Mouse (Mus musculus) liver, embryonic 12.5 days (tissue): ENCODE measurements around the gene Fam163b. TPM values are rescaled to one million over a fixed set of nuclear protein-coding genes. Genes with fewer than 3 reads are reported as not detected.

Experiments used
- ATAC-seq: fragments of 200-750 bp; cut with Nextera tagmentation; 2 replicates; pipeline ENCODE4 v1.8.0; 2017; ENCODE audit warnings: moderate number of reproducible peaks, mild to moderate bottlenecking, moderate library complexity
- H3K27ac ChIP-seq: fragments of 300-500 bp; sonication (generic); 2 replicates; pipeline ENCODE4 v1.5.1; 2016; ENCODE audit warnings: mild to moderate bottlenecking
- H3K27me3 ChIP-seq: fragments of 300-500 bp; sonication (generic); replicated peaks from 2 replicates; pipeline ENCODE4 v1.6.1; 2016; ENCODE audit warnings: mild to moderate bottlenecking, moderate library complexity
- H3K36me3 ChIP-seq: fragments of 300-500 bp; sonication (generic); 2 replicates; pipeline ENCODE4 v1.6.1; 2016; ENCODE audit warnings: mild to moderate bottlenecking, moderate library complexity
- H3K4me1 ChIP-seq: fragments of 300-500 bp; sonication (generic); 2 replicates; pipeline ENCODE4 v1.6.1; 2016
- H3K4me2 ChIP-seq: fragments of 300-500 bp; sonication (generic); 2 replicates; pipeline ENCODE4 v1.6.1; 2016; ENCODE audit warnings: mild to moderate bottlenecking, moderate library complexity
- H3K4me3 ChIP-seq: fragments of 300-500 bp; sonication (generic); 2 replicates; pipeline ENCODE4 v1.5.1; 2016; ENCODE audit warnings: mild to moderate bottlenecking, moderate library complexity
- H3K9ac ChIP-seq: fragments of 300-500 bp; sonication (generic); 2 replicates; pipeline ENCODE4 v1.6.1; 2016; ENCODE audit warnings: mild to moderate bottlenecking, moderate library complexity
- H3K9me3 ChIP-seq: fragments of 300-500 bp; sonication (generic); replicated peaks from 2 replicates; pipeline ENCODE4 v1.6.1; 2016; ENCODE audit warnings: mild to moderate bottlenecking, moderate library complexity
- WGBS: fragments of 180-500 bp; shearing (Covaris S2); methylation state at CpG from one replicate; pipeline ENCODE4 v1.1.7; 2016; ENCODE audit not compliant: insufficient replicate concordance; 5-methylcytosine and 5-hydroxymethylcytosine counted together
- polyA plus RNA-seq: library from polyadenylated mRNA; unstranded; fragments of >200 nt; fragmentation: Nextera tagmentation; extraction: Ambion mirVana; gene quantifications from 2 replicates; pipeline ENCODE4 v1.2.1, GENCODE M21; 2016

The Fam163b gene
- polyA plus RNA-seq, 1 experiment from 2014 or later = 0.08 TPM

GRCm38 (mm10) chr2:27108144-27108543, 34.1 kb downstream of the Fam163b start:
- 0 out of 2 replicates have a peak, but pooled peaks cover 18% of the 10 kb centered on the region for H3K27me3 ChIP-seq

GRCm38 (mm10) chr2:27106816-27107215, 35.5 kb downstream of the Fam163b start:
- 56% methylated on average over 3 of the region's 3 CpGs for WGBS
- no peaks in the 10 kb centered on the region for H3K9me3 ChIP-seq
- no peak for ATAC-seq
- no peak overlapping the region for H3K4me3 ChIP-seq
- no peaks in the 10 kb centered on the region for H3K4me1 ChIP-seq
- H3K4me2 ChIP-seq = no peak overlapping the region
- peaks cover 14% of the 10 kb centered on the region; the same call in 1 of the 2 replicates for H3K27me3 ChIP-seq
- H3K36me3 ChIP-seq = no peaks in the 10 kb centered on the region
- H3K9ac ChIP-seq = no peak overlapping the region
- no peak overlapping the region for H3K27ac ChIP-seq

More at GRCm38 (mm10) chr2:27108144-27108543, 34.1 kb downstream of the Fam163b start:
- Histone ChIP-seq H3K9me3 (no peaks in the 10 kb centered on the region), H3K36me3 (no peaks in the 10 kb centered on the region), H3K9ac (no peak overlapping the region), H3K4me3 (no peak overlapping the region), H3K4me2 (no peak overlapping the region), H3K27ac (no peak overlapping the region), H3K4me1 (no peaks in the 10 kb centered on the region)
- 58% methylated on average over 2 of the region's 2 CpGs for WGBS
- ATAC-seq = no peak

DNA sequence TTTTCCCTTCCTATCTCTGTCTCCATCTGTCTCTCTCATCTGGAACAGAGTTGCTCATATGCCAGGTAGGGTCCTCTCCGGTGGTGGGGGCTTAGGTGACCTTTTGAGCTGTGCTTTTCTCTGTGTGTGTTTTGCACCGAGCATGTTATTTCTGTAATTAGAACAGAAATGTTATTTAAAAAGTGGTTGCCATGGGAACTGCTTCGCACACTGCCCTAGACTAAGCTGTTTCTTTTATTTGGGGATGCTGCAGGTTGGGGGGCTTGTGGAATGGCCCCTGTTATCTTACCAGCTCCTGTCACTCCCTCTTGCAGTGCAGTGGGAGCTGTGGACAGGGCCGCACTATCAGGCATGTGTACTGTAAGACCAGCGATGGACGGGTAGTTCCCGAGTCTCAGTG, 38.7 kb downstream of the Fam163b start:
- H3K27ac ChIP-seq = no peak overlapping the region
- ATAC-seq = no peak
- no peaks in the 10 kb centered on the region for H3K36me3 ChIP-seq
- H3K27me3 ChIP-seq = peaks cover 18% of the 10 kb centered on the region; the same call in 1 of the 2 replicates
- no peak overlapping the region for H3K9ac ChIP-seq
- no peak overlapping the region for H3K4me3 ChIP-seq
- WGBS = 63% methylated on average over 7 of the region's 7 CpGs
- no peak overlapping the region for H3K4me2 ChIP-seq
- no peaks in the 10 kb centered on the region for H3K4me1 ChIP-seq
- no peaks in the 10 kb centered on the region for H3K9me3 ChIP-seq

- Histone ChIP-seq H3K4me2 (no peak overlapping the region), H3K4me3 (no peak overlapping the region), H3K9ac (no peak overlapping the region), H3K4me1 (peaks cover 11% of the 10 kb centered on the region; the same call in 1 of the 2 replicates), H3K27me3 (peaks cover 17% of the 10 kb centered on the region), H3K9me3 (no peaks in the 10 kb centered on the region), H3K36me3 (no peaks in the 10 kb centered on the region), H3K27ac (no peak overlapping the region)
- ATAC-seq = no peak
- 21% methylated on average over 6 of the region's 6 CpGs for WGBS
Observed at GRCm38 (mm10) chr2:27097776-27098175, 44.5 kb downstream of the Fam163b start.

DNA sequence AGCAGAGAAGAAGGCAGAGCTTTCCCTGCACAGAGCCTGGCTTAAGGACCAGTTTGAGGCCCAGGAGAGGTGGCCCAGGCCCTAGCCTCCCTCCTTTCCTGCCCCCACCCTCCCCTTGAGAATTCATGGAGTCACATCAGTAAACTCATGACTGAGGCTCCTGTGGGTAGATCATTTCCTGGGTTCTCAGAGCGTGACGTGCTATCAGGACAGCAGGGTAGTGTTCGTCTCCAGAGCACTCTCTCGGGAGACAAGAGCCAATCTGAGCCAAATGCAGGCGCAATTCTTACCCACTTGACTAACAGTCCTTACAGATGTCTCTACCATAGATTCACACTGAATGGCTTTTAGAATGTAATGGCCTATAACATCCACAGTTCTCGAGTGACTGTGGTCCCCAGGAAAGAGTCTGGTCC, 45.0 kb downstream of the Fam163b start:
- peaks cover 11% of the 10 kb centered on the region; the same call in 1 of the 2 replicates for H3K4me1 ChIP-seq

GRCm38 (mm10) chr2:27096341-27096981, 45.8 kb downstream of the Fam163b start:
- peaks cover 11% of the 10 kb centered on the region; the same call in 1 of the 2 replicates for H3K4me1 ChIP-seq
- H3K27me3 ChIP-seq = peaks cover 13% of the 10 kb centered on the region
- no peak overlapping the region for H3K27ac ChIP-seq
- no peaks in the 10 kb centered on the region for H3K9me3 ChIP-seq
- WGBS = 43% methylated on average over 13 of the region's 13 CpGs
- H3K4me2 ChIP-seq = no peak overlapping the region
- no peak overlapping the region for H3K9ac ChIP-seq
- no peaks in the 10 kb centered on the region for H3K36me3 ChIP-seq
- no peak overlapping the region for H3K4me3 ChIP-seq
- ATAC-seq = no peak

More for the DNA sequence above, 45.0 kb downstream of the Fam163b start:
- Histone ChIP-seq H3K27me3 (peaks cover 17% of the 10 kb centered on the region), H3K4me2 (no peak overlapping the region), H3K27ac (no peak overlapping the region), H3K9ac (no peak overlapping the region), H3K4me3 (no peak overlapping the region), H3K9me3 (no peaks in the 10 kb centered on the region), H3K36me3 (no peaks in the 10 kb centered on the region)
- no peak for ATAC-seq
- 32% methylated on average over 6 of the region's 6 CpGs for WGBS

DNA sequence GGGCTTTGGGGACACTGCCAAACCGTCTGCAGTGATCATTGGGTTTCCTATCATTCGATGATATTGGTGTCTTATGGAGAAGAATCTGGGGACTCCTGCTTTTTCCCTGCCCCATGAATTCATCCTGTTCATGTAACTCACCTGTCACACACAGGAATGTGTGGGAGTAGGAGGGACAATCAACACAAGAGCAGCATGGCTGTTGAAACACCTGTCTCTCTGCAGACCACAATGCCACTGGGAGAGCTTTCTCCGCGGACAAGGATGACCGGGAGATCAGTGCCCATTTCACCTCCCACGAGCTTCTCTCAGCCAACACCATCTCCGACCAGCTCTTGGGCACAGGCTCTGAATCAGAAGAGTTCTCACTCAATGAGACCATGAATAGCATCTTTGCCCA, 47.1 kb downstream of the Fam163b start:
- no peaks in the 10 kb centered on the region for H3K9me3 ChIP-seq
- ATAC-seq = no peak
- no peak overlapping the region for H3K4me3 ChIP-seq
- peaks cover 11% of the 10 kb centered on the region; the same call in 1 of the 2 replicates for H3K4me1 ChIP-seq
- H3K4me2 ChIP-seq = no peak overlapping the region
- H3K36me3 ChIP-seq = no peaks in the 10 kb centered on the region
- 75% methylated on average over 7 of the region's 7 CpGs for WGBS
- no peak overlapping the region for H3K9ac ChIP-seq
- H3K27me3 ChIP-seq = peaks cover 12% of the 10 kb centered on the region
- H3K27ac ChIP-seq = no peak overlapping the region

DNA sequence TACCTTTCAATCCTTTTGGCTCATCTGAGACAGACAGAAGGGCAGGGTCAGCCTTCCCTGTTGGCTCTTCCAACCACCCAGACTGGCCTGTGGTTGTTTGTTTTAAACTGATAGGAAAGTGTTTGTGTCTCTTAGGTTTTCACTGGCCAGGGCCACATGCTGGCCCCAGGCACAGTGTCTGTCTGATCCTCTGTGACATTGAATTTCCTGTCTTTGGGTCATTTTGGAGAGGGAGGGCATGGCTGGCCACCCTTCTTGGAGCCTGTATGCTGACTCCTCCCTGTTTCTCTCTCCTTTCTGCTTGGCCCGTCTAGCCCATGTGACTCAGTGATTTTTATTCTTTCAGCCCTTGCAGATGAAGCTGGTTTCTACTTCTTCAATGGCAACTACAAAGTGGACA, 53.1 kb downstream of the Fam163b start:
- no peaks in the 10 kb centered on the region for H3K36me3 ChIP-seq
- no peak overlapping the region for H3K4me2 ChIP-seq
- no peaks in the 10 kb centered on the region for H3K27me3 ChIP-seq
- no peak overlapping the region for H3K27ac ChIP-seq
- 56% methylated on average over 1 of the region's 1 CpGs for WGBS
- no peak overlapping the region for H3K4me3 ChIP-seq
- H3K9ac ChIP-seq = no peak overlapping the region
- peaks cover 10% of the 10 kb centered on the region; the same call in 1 of the 2 replicates for H3K4me1 ChIP-seq
- H3K9me3 ChIP-seq = no peaks in the 10 kb centered on the region
- ATAC-seq = no peak

GRCm38 (mm10) chr2:27088700-27089099, 53.6 kb downstream of the Fam163b start:
- no peaks in the 10 kb centered on the region for H3K9me3 ChIP-seq
- H3K4me3 ChIP-seq = no peak overlapping the region
- H3K4me2 ChIP-seq = no peak overlapping the region
- ATAC-seq = no peak
- H3K9ac ChIP-seq = no peak overlapping the region
- H3K27me3 ChIP-seq = no peaks in the 10 kb centered on the region
- 50% methylated on average over 5 of the region's 5 CpGs for WGBS
- H3K27ac ChIP-seq = no peak overlapping the region
- no peaks in the 10 kb centered on the region for H3K36me3 ChIP-seq
- H3K4me1 ChIP-seq = peaks cover 10% of the 10 kb centered on the region; the same call in 1 of the 2 replicates

GRCm38 (mm10) chr2:27088071-27088644, 54.1 kb downstream of the Fam163b start:
- no peaks in the 10 kb centered on the region for H3K36me3 ChIP-seq
- H3K4me3 ChIP-seq = no peak overlapping the region
- peaks cover 10% of the 10 kb centered on the region; the same call in 1 of the 2 replicates for H3K4me1 ChIP-seq
- H3K9ac ChIP-seq = no peak overlapping the region
- no peak overlapping the region for H3K4me2 ChIP-seq
- 48% methylated on average over 18 of the region's 18 CpGs for WGBS
- no peaks in the 10 kb centered on the region for H3K9me3 ChIP-seq
- no peak for ATAC-seq
- H3K27me3 ChIP-seq = 0 out of 2 replicates have a peak, but pooled peaks cover 3% of the 10 kb centered on the region
- H3K27ac ChIP-seq = no peak overlapping the region

GRCm38 (mm10) chr2:27087581-27087980, 54.7 kb downstream of the Fam163b start:
- ATAC-seq = no peak
- Histone ChIP-seq H3K9ac (no peak overlapping the region), H3K4me3 (no peak overlapping the region), H3K4me1 (peaks cover 10% of the 10 kb centered on the region; the same call in 1 of the 2 replicates), H3K4me2 (no peak overlapping the region), H3K27me3 (0 out of 2 replicates have a peak, but pooled peaks cover 3% of the 10 kb centered on the region), H3K9me3 (no peaks in the 10 kb centered on the region), H3K27ac (no peak overlapping the region), H3K36me3 (no peaks in the 10 kb centered on the region)
- 71% methylated on average over 5 of the region's 5 CpGs for WGBS

DNA sequence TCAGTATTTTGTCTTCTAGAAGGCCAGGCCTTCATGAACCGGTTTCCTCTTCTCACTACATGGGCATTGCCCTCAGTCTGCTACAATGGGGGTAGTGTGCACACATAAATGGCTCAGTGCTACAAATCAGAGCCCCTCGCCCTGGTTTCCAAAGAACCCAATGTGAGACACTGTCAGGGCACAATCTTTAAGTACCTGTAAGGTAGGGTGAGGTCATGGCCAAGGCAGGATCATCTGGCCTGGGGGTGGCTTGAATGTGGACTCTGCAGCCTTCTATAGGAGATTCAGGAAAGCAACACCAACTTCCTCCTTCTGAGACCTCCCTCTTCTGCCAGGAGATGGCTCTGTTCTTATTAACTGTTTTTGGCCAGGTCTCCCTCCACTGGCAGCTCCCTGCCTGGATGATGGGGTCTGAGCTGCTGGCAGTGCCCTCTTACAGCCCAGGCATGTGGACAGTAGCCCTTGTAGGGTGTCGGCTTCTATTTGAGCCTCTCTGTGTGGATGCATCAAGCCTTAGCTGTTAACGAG, 55.7 kb downstream of the Fam163b start:
- peaks cover 10% of the 10 kb centered on the region; the same call in 1 of the 2 replicates for H3K4me1 ChIP-seq
- H3K4me3 ChIP-seq = no peak overlapping the region
- 56% methylated on average over 4 of the region's 4 CpGs for WGBS
- H3K27me3 ChIP-seq = 0 out of 2 replicates have a peak, but pooled peaks cover 3% of the 10 kb centered on the region
- H3K9me3 ChIP-seq = no peaks in the 10 kb centered on the region
- ATAC-seq = no peak
- no peak overlapping the region for H3K9ac ChIP-seq
- H3K4me2 ChIP-seq = no peak overlapping the region
- no peak overlapping the region for H3K27ac ChIP-seq
- no peaks in the 10 kb centered on the region for H3K36me3 ChIP-seq
